8 mouse cellular contexts compared by ENCODE assay signal in genomic region chr15:27467081-27467491, GRCm38 (mm10). TPM values are rescaled to one million over a fixed set of nuclear protein-coding genes. Genes with fewer than 3 reads are reported as not detected.
DNase-seq lines count a peak whose midpoint lies in the region; ATAC-seq and TF ChIP-seq lines count a peak whose summit lies in the region.

No protein-coding gene starts in this region.

- WGBS in heart, embryonic 12.5 days, result under 1% methylated on average over 25 of the region's 25 CpGs
- under 1% methylated on average over 25 of the region's 25 CpGs for WGBS in forebrain, embryonic 13.5 days
- under 1% methylated on average over 25 of the region's 25 CpGs for WGBS in liver, embryonic 14.5 days (ENCODE audit: insufficient replicate concordance)

- peak; percentile 41 for ATAC-seq in heart, embryonic 12.5 days (ENCODE audit: insufficient number of reproducible peaks, low FRiP score)
- peak; percentile 1 for ATAC-seq in forebrain, embryonic 13.5 days
- ATAC-seq in liver, embryonic 14.5 days (ENCODE audit: insufficient read depth), result peak; percentile 15

- TF ChIP-seq CTCF in liver, embryonic 14.5 days (IDR thresholded peaks at IDR 0.05; ENCODE audit: low read depth), result no peak

- H3K9me3 ChIP-seq in heart, embryonic 12.5 days (replicated peaks), result no peaks in the 10 kb centered on the region
- no peaks in the 10 kb centered on the region for H3K9me3 ChIP-seq in ES-E14 (ENCODE audit: control insufficient read depth, insufficient read depth, low read depth, low read length)
- no peaks in the 10 kb centered on the region for H3K9me3 ChIP-seq in forebrain, embryonic 13.5 days (replicated peaks)
- H3K9me3 ChIP-seq in liver, embryonic 14.5 days (ENCODE audit: control insufficient read depth, low read length), result no peaks in the 10 kb centered on the region

- H3K27ac ChIP-seq in heart, embryonic 12.5 days (ENCODE audit: poor library complexity, severe bottlenecking), result peak overlapping the region; percentile 77
- no peak overlapping the region for H3K27ac ChIP-seq in ES-E14 (ENCODE audit: insufficient read depth, low read depth, low read length, poor library complexity, severe bottlenecking)
- peak overlapping the region; percentile 87 for H3K27ac ChIP-seq in forebrain, embryonic 13.5 days
- H3K27ac ChIP-seq in liver, embryonic 14.5 days, result peak overlapping the region; percentile 65

- no peak for DNase-seq in heart, postnatal 36 days
- no peak for DNase-seq in ES-E14 (ENCODE audit: low read depth, low spot score)
- no peak for DNase-seq in liver, embryonic 14.5 days (ENCODE audit: low read depth in 3 of 3, low spot score in 3 of 3)
- DNase-seq in left cerebral cortex, postnatal 10 days (ENCODE audit: extremely low spot score in 1 of 2, low spot score in 2 of 2), result no peak
- DNase-seq in layer of hippocampus, postnatal 10 days (ENCODE audit: low spot score in 2 of 2), result no peak
- no peak for DNase-seq in right cerebral cortex, postnatal 14 days

- H3K27me3 ChIP-seq in heart, embryonic 12.5 days (replicated peaks), result no peaks in the 10 kb centered on the region
- H3K27me3 ChIP-seq in forebrain, embryonic 13.5 days, result no peaks in the 10 kb centered on the region
- no peaks in the 10 kb centered on the region for H3K27me3 ChIP-seq in liver, embryonic 14.5 days (ENCODE audit: control insufficient read depth, insufficient read depth, low read length)

- H3K4me3 ChIP-seq in heart, embryonic 12.5 days, result peak overlapping the region; percentile 77
- H3K4me3 ChIP-seq in ES-E14 (ENCODE audit: insufficient read depth in 1 of 2, low read depth in 1 of 2, low read length in 2 of 2, poor library complexity in 1 of 2, severe bottlenecking in 1 of 2), result peak overlapping the region; percentile 72 to 84
- H3K4me3 ChIP-seq in forebrain, embryonic 13.5 days, result peak overlapping the region; percentile 75
- peak overlapping the region; percentile 79 to 90 for H3K4me3 ChIP-seq in liver, embryonic 14.5 days (ENCODE audit: insufficient read depth in 1 of 2, low read depth in 2 of 2, low read length in 2 of 2)

- peaks cover 11% of the 10 kb centered on the region for H3K4me1 ChIP-seq in heart, embryonic 12.5 days (replicated peaks)
- H3K4me1 ChIP-seq in ES-E14 (ENCODE audit: control insufficient read depth in 2 of 2, insufficient read depth in 2 of 2, low read length in 2 of 2, poor library complexity in 1 of 2), result peaks cover under 1 to 2% of the 10 kb centered on the region in 2 experiments; a peak in 2 of 4 replicates
- peaks cover 17% of the 10 kb centered on the region for H3K4me1 ChIP-seq in forebrain, embryonic 13.5 days
- H3K4me1 ChIP-seq in liver, embryonic 14.5 days (replicated peaks; ENCODE audit: control insufficient read depth in 2 of 2, insufficient read depth in 2 of 2, low read length in 1 of 2), result peaks cover 23 to 28% of the 10 kb centered on the region in 2 experiments

- TF ChIP-seq EP300 in liver, embryonic 14.5 days (IDR thresholded peaks at IDR 0.05; ENCODE audit: low read depth), result no peak

- peak overlapping the region; percentile 84 for H3K9ac ChIP-seq in heart, embryonic 12.5 days
- peak overlapping the region; percentile 66 for H3K9ac ChIP-seq in ES-E14 (ENCODE audit: insufficient read depth, low read depth, low read length, poor library complexity, severe bottlenecking)
- peak overlapping the region; percentile 94 for H3K9ac ChIP-seq in forebrain, embryonic 13.5 days
- H3K9ac ChIP-seq in liver, embryonic 14.5 days (replicated peaks), result peak overlapping the region; percentile 89

- intact Hi-C loops in heart, postnatal 36 days (cut with DNase I), result loop anchor here (2.0 to 10.0 kb wide), 6 partner anchors 35 to 165 kb away; partner anchors contain the start of gene Otulin
- intact Hi-C loops in left cerebral cortex, postnatal 10 days (cut with DNase I), result loop anchor here (2.0 to 5.0 kb wide), 3 partner anchors 115 to 145 kb away; no protein-coding TSS in a partner anchor

- in situ Hi-C loops in ES-E14 (cut with MboI; ENCODE audit: low sequenced_read_pairs in 2 of 2, unreplicated experiment in 2 of 2), result no loop called here

- H3K4me2 ChIP-seq in heart, embryonic 12.5 days, result peak overlapping the region; percentile 79
- H3K4me2 ChIP-seq in forebrain, embryonic 13.5 days, result peak overlapping the region; percentile 68
- peak overlapping the region; percentile 77 for H3K4me2 ChIP-seq in liver, embryonic 14.5 days (ENCODE audit: low read depth)

- no peaks in the 10 kb centered on the region for H3K36me3 ChIP-seq in heart, embryonic 12.5 days
- H3K36me3 ChIP-seq in ES-E14 (ENCODE audit: control insufficient read depth, insufficient read depth, low read length, poor library complexity, severe bottlenecking), result no peaks in the 10 kb centered on the region
- H3K36me3 ChIP-seq in forebrain, embryonic 13.5 days (ENCODE audit: poor library complexity, severe bottlenecking), result no peaks in the 10 kb centered on the region; the same call in 1 of the 2 replicates
- no peaks in the 10 kb centered on the region for H3K36me3 ChIP-seq in liver, embryonic 14.5 days (replicated peaks; ENCODE audit: control insufficient read depth, insufficient read depth, low read depth)

TF ChIP-seq in ES-E14, 5 proteins besides CTCF, POLR2A, EP300 and RAD21:
- no peak for TF ChIP-seq ZC3H11A (IDR thresholded peaks at IDR 0.05; ENCODE audit: borderline replicate concordance, low read depth, low read length)
- no peak for TF ChIP-seq CHD2 (IDR thresholded peaks at IDR 0.05; ENCODE audit: low read depth, low read length)
- no peak for TF ChIP-seq ZNF384 (IDR thresholded peaks at IDR 0.05; ENCODE audit: low read depth, low read length)
- TF ChIP-seq MAFK (IDR thresholded peaks at IDR 0.05; ENCODE audit: insufficient read depth, low read depth, low read length), result no peak
- TF ChIP-seq HCFC1 (IDR thresholded peaks at IDR 0.05; ENCODE audit: borderline replicate concordance, insufficient read depth, low read length), result no peak

RNA-seq across cellular contexts. Expression of gene Ank, which starts 0.6 kb away (rescaled TPM):
- 12.6 and 14.7 TPM in 2 replicates for polyA plus RNA-seq in heart, embryonic 12.5 days (2016; fragmentation: Nextera tagmentation; extraction: Ambion mirVana)
- 100 to 1,000 TPM; 188 to 201 TPM for total RNA-seq in heart, postnatal 36 days (2021)
- total RNA-seq in ES-E14 (2012; rRNA removed), result 9.7 and 12.0 TPM in 2 replicates
- 9.2 and 9.7 TPM in 2 replicates for polyA plus RNA-seq in forebrain, embryonic 13.5 days (2015; fragmentation: Nextera tagmentation; extraction: Ambion mirVana)
- polyA plus RNA-seq in liver, embryonic 14.5 days (2012; rRNA removed), result 22.1 and 24.6 TPM in 2 replicates
- polyA plus RNA-seq in liver, embryonic 14.5 days (2014; fragmentation: Nextera tagmentation; extraction: Ambion mirVana), result 13.6 and 14.1 TPM in 2 replicates
- 100 to 1,000 TPM; 165 to 172 TPM for total RNA-seq in left cerebral cortex, postnatal 10 days (2021)
- total RNA-seq in layer of hippocampus, postnatal 10 days (2021), result 100 to 1,000 TPM; 124 to 138 TPM
